Mouse (Mus musculus) urinary bladder, adult 2 months (tissue): Measurements from ENCODE around the gene Cep162. TPM values are rescaled to one million over a fixed set of nuclear protein-coding genes. Genes with fewer than 3 reads are reported as not detected.

Experiments used
- DNase-seq: peaks from one replicate; pipeline ENCODE4 v3.0.0; 2022; ENCODE audit warnings: low spot score
- polyA plus RNA-seq: library from polyadenylated mRNA; depleted of rRNA; stranded (reverse); fragments of >200 nt; gene quantifications from 2 replicates; pipeline ENCODE4 v1.2.3, GENCODE M21; 2012; rRNA removed

Cep162 gene
- polyA plus RNA-seq: 3.4 and 4.6 TPM in 2 replicates

GRCm38 (mm10) chr9:87254903-87255695 is at the start of gene Cep162:
Gene Cep162 (minus strand): TSS chr9:87255536.
- peak; percentile 88 for DNase-seq

- DNase-seq: no peak
These were observed 47.9 kb upstream of the Cep162 start for GRCm38 (mm10) chr9:87303196-87303595.

GRCm38 (mm10) chr9:87298900-87299299 is 43.6 kb upstream of the Cep162 start:
- DNase-seq: no peak

- no peak for DNase-seq
These were observed 42.2 kb upstream of the Cep162 start for GRCm38 (mm10) chr9:87297522-87297921.

- no peak for DNase-seq
These were observed 327 bp upstream of the Cep162 start for GRCm38 (mm10) chr9:87255696-87256030.

- no peak for DNase-seq
These were observed 7.2 kb downstream of the Cep162 start for GRCm38 (mm10) chr9:87248118-87248517.

- DNase-seq: no peak
These were observed 7.7 kb downstream of the Cep162 start for GRCm38 (mm10) chr9:87247678-87248077.

GRCm38 (mm10) chr9:87213204-87213603 is 42.1 kb downstream of the Cep162 start:
- no peak for DNase-seq

- DNase-seq: no peak
These were observed 44.5 kb downstream of the Cep162 start for GRCm38 (mm10) chr9:87210830-87211339.

GRCm38 (mm10) chr9:87202431-87202830 is 52.9 kb downstream of the Cep162 start:
- no peak for DNase-seq

GRCm38 (mm10) chr9:87200919-87201318 is 54.4 kb downstream of the Cep162 start:
- no peak for DNase-seq

- DNase-seq: no peak
These were observed 54.9 kb downstream of the Cep162 start for GRCm38 (mm10) chr9:87200426-87200825.

- DNase-seq: no peak
These were observed 57.3 kb downstream of the Cep162 start for GRCm38 (mm10) chr9:87198036-87198435.

- DNase-seq: no peak
These were observed 58.1 kb downstream of the Cep162 start for GRCm38 (mm10) chr9:87197277-87197676.

- DNase-seq: no peak
These were observed 61.6 kb downstream of the Cep162 start for GRCm38 (mm10) chr9:87193721-87194120.

GRCm38 (mm10) chr9:87187336-87187735 is 68.0 kb downstream of the Cep162 start:
- DNase-seq: no peak

GRCm38 (mm10) chr9:87182231-87182630 is 73.1 kb downstream of the Cep162 start:
- DNase-seq: no peak

- no peak for DNase-seq
These were observed 76.8 kb downstream of the Cep162 start for GRCm38 (mm10) chr9:87178534-87178933.

- DNase-seq: no peak
These were observed 83.8 kb downstream of the Cep162 start for GRCm38 (mm10) chr9:87171517-87171916.

- no peak for DNase-seq
These were observed 84.4 kb downstream of the Cep162 start for GRCm38 (mm10) chr9:87170891-87171290.

GRCm38 (mm10) chr9:87169144-87169543 is 86.2 kb downstream of the Cep162 start:
- DNase-seq: no peak

GRCm38 (mm10) chr9:87168051-87168450 is 87.3 kb downstream of the Cep162 start:
- no peak for DNase-seq

- no peak for DNase-seq
These were observed 88.1 kb downstream of the Cep162 start for GRCm38 (mm10) chr9:87167001-87167830.
